Mouse (Mus musculus) hindbrain, embryonic 10.5 days (tissue): ENCODE results near the gene Rgs19. TPM values are rescaled to one million over a fixed set of nuclear protein-coding genes. Genes with fewer than 3 reads are reported as not detected.

Source experiments
- DNase-seq: peaks from one replicate; pipeline ENCODE4 v3.0.0-alpha.2; 2017; ENCODE audit warnings: low spot score
- H3K27ac ChIP-seq: fragments of 300-500 bp; sonication (generic); 2 replicates; pipeline ENCODE4 v1.5.1; 2016; ENCODE audit warnings: mild to moderate bottlenecking, moderate library complexity
- H3K27me3 ChIP-seq: fragments of 300-500 bp; sonication (generic); 2 replicates; pipeline ENCODE4 v1.6.1; 2016; ENCODE audit warnings: mild to moderate bottlenecking; ENCODE audit not compliant: poor library complexity, insufficient read depth, severe bottlenecking
- H3K36me3 ChIP-seq: fragments of 300-500 bp; sonication (generic); 2 replicates; pipeline ENCODE4 v1.6.1; 2016; ENCODE audit warnings: mild to moderate bottlenecking, moderate library complexity
- H3K4me1 ChIP-seq: fragments of 300-500 bp; sonication (generic); replicated peaks from 2 replicates; pipeline ENCODE4 v1.6.1; 2016; ENCODE audit warnings: mild to moderate bottlenecking
- H3K4me3 ChIP-seq: fragments of 300-500 bp; sonication (generic); 2 replicates; pipeline ENCODE4 v1.5.1; 2016; ENCODE audit warnings: mild to moderate bottlenecking, moderate library complexity
- H3K9me3 ChIP-seq: fragments of 300-500 bp; sonication (generic); 2 replicates; pipeline ENCODE4 v1.6.1; 2016; ENCODE audit warnings: mild to moderate bottlenecking, moderate library complexity
- WGBS: fragments of 180-500 bp; shearing (Covaris S2); methylation state at CpG from one replicate; pipeline ENCODE4 v1.1.7; 2016; 5-methylcytosine and 5-hydroxymethylcytosine counted together
- polyA plus RNA-seq: library from polyadenylated mRNA; unstranded; fragments of >200 nt; fragmentation: Nextera tagmentation; extraction: Ambion mirVana; gene quantifications from 2 replicates; pipeline ENCODE4 v1.2.1, GENCODE M21; 2016

Rgs19 gene
- polyA plus RNA-seq, 1 experiment from 2014 or later: 69.1 TPM

GRCm38 (mm10) chr2:181679951-181680715 lies 13.6 kb downstream of the Rgs19 start, which contains the start of gene Tcea2:
Gene Tcea2, plus strand, starts transcription at chr2:181680310.
- H3K27ac ChIP-seq: peak within 1 kb of the TSS; percentile 91
- H3K9me3 ChIP-seq: no peaks in the 10 kb centered on the region
- WGBS: under 1% methylated on average over 69 of the region's 69 CpGs
- peaks cover 47% of the 10 kb centered on the region for H3K4me1 ChIP-seq
- H3K36me3 ChIP-seq: 0 out of 2 replicates have a peak, but pooled peaks cover 8% of the 10 kb centered on the region
- 0 out of 2 replicates have a peak, but pooled peaks cover 6% of the 10 kb centered on the region for H3K27me3 ChIP-seq
- DNase-seq: peak; percentile 82
- H3K4me3 ChIP-seq: peak within 1 kb of the TSS; percentile 65

GRCm38 (mm10) chr2:181678780-181679179 lies 15.0 kb downstream of the Rgs19 start:
- no peak overlapping the region for H3K4me3 ChIP-seq
- H3K9me3 ChIP-seq: no peaks in the 10 kb centered on the region
- no peaks in the 10 kb centered on the region for H3K36me3 ChIP-seq
- H3K27ac ChIP-seq: no peak overlapping the region
- DNase-seq: peak; percentile 74
- 50% methylated on average over 1 of the region's 1 CpGs for WGBS
- peaks cover 16% of the 10 kb centered on the region for H3K27me3 ChIP-seq
- peaks cover 60% of the 10 kb centered on the region for H3K4me1 ChIP-seq

- Histone ChIP-seq H3K9me3 (no peaks in the 10 kb centered on the region), H3K4me1 (peaks cover 70% of the 10 kb centered on the region), H3K4me3 (no peak overlapping the region), H3K36me3 (no peaks in the 10 kb centered on the region), H3K27ac (peak overlapping the region; percentile 86), H3K27me3 (peaks cover 27% of the 10 kb centered on the region)
- no peak for DNase-seq
- WGBS: 53% methylated on average over 3 of the region's 3 CpGs
These were observed 16.1 kb downstream of the Rgs19 start for GRCm38 (mm10) chr2:181677755-181678098.

GRCm38 (mm10) chr2:181677096-181677754 lies 16.6 kb downstream of the Rgs19 start:
- no peak for DNase-seq

GRCm38 (mm10) chr2:181676424-181676823 lies 17.4 kb downstream of the Rgs19 start:
- 27% methylated on average over 2 of the region's 2 CpGs for WGBS
- DNase-seq: peak; percentile 42
- Histone ChIP-seq H3K4me3 (no peak overlapping the region), H3K27ac (peak overlapping the region; percentile 86), H3K36me3 (no peaks in the 10 kb centered on the region), H3K9me3 (no peaks in the 10 kb centered on the region), H3K27me3 (peaks cover 40% of the 10 kb centered on the region), H3K4me1 (peaks cover 78% of the 10 kb centered on the region)

More at GRCm38 (mm10) chr2:181677096-181677754, 16.6 kb downstream of the Rgs19 start:
- peaks cover 32% of the 10 kb centered on the region for H3K27me3 ChIP-seq
- WGBS: 54% methylated on average over 5 of the region's 5 CpGs
- H3K27ac ChIP-seq: peak overlapping the region; percentile 86
- H3K9me3 ChIP-seq: no peaks in the 10 kb centered on the region
- H3K36me3 ChIP-seq: no peaks in the 10 kb centered on the region
- no peak overlapping the region for H3K4me3 ChIP-seq
- H3K4me1 ChIP-seq: peaks cover 74% of the 10 kb centered on the region

GRCm38 (mm10) chr2:181675454-181675853 lies 18.3 kb downstream of the Rgs19 start:
- peak overlapping the region; percentile 39 for H3K4me3 ChIP-seq
- H3K36me3 ChIP-seq: no peaks in the 10 kb centered on the region
- H3K27ac ChIP-seq: peak overlapping the region; percentile 86
- H3K4me1 ChIP-seq: peaks cover 78% of the 10 kb centered on the region
- peak; percentile 74 for DNase-seq
- H3K9me3 ChIP-seq: no peaks in the 10 kb centered on the region
- WGBS: under 1% methylated on average over 14 of the region's 14 CpGs
- peaks cover 44% of the 10 kb centered on the region for H3K27me3 ChIP-seq

GRCm38 (mm10) chr2:181674934-181675333 lies 18.8 kb downstream of the Rgs19 start:
- 75% methylated on average over 4 of the region's 4 CpGs for WGBS
- no peaks in the 10 kb centered on the region for H3K9me3 ChIP-seq
- no peaks in the 10 kb centered on the region for H3K36me3 ChIP-seq
- H3K4me1 ChIP-seq: peaks cover 80% of the 10 kb centered on the region
- H3K4me3 ChIP-seq: no peak overlapping the region
- no peak for DNase-seq
- peak overlapping the region; percentile 86; the same call in 1 of the 2 replicates for H3K27ac ChIP-seq
- H3K27me3 ChIP-seq: peaks cover 49% of the 10 kb centered on the region

- DNase-seq: peak; percentile 55
- Histone ChIP-seq H3K4me1 (peaks cover 70% of the 10 kb centered on the region), H3K9me3 (no peaks in the 10 kb centered on the region), H3K27ac (peak overlapping the region; percentile 1; the same call in 1 of the 2 replicates), H3K36me3 (no peaks in the 10 kb centered on the region), H3K4me3 (no peak overlapping the region), H3K27me3 (peaks cover 63% of the 10 kb centered on the region)
- 50% methylated on average over 1 of the region's 1 CpGs for WGBS
These were observed 20.3 kb downstream of the Rgs19 start for GRCm38 (mm10) chr2:181673501-181673900.

- DNase-seq: no peak
- Histone ChIP-seq H3K27ac (no peak overlapping the region), H3K4me1 (peaks cover 66% of the 10 kb centered on the region), H3K9me3 (no peaks in the 10 kb centered on the region), H3K4me3 (peak overlapping the region; percentile 54; the same call in 1 of the 2 replicates), H3K27me3 (peaks cover 78% of the 10 kb centered on the region), H3K36me3 (no peaks in the 10 kb centered on the region)
- WGBS: 25% methylated on average over 7 of the region's 7 CpGs
These were observed 21.8 kb downstream of the Rgs19 start for GRCm38 (mm10) chr2:181671984-181672383.

- H3K36me3 ChIP-seq: no peaks in the 10 kb centered on the region
- H3K4me1 ChIP-seq: peaks cover 59% of the 10 kb centered on the region
- peak within 1 kb of the TSS; percentile 70 for H3K27ac ChIP-seq
- H3K9me3 ChIP-seq: no peaks in the 10 kb centered on the region
- WGBS: under 1% methylated on average over 43 of the region's 43 CpGs
- H3K4me3 ChIP-seq: peak within 1 kb of the TSS; percentile 54
- H3K27me3 ChIP-seq: peaks cover 78% of the 10 kb centered on the region
- DNase-seq: peak; percentile 54
These were observed 22.5 kb downstream of the Rgs19 start, which contains the start of gene Sox18 for GRCm38 (mm10) chr2:181671326-181671725. Gene Sox18, minus strand, starts transcription at chr2:181671640.

GRCm38 (mm10) chr2:181670913-181671311 lies 22.9 kb downstream of the Rgs19 start:
- peak overlapping the region; percentile 70 for H3K27ac ChIP-seq
- no peaks in the 10 kb centered on the region for H3K9me3 ChIP-seq
- H3K27me3 ChIP-seq: peaks cover 78% of the 10 kb centered on the region

GRCm38 (mm10) chr2:181670285-181670912 lies 23.4 kb downstream of the Rgs19 start:
- peak overlapping the region; percentile 36 for H3K27ac ChIP-seq
- H3K9me3 ChIP-seq: no peaks in the 10 kb centered on the region
- peaks cover 78% of the 10 kb centered on the region for H3K27me3 ChIP-seq
- DNase-seq: peak; percentile 51
- peak overlapping the region; percentile 54 for H3K4me3 ChIP-seq
- H3K4me1 ChIP-seq: peaks cover 50% of the 10 kb centered on the region
- H3K36me3 ChIP-seq: no peaks in the 10 kb centered on the region
- WGBS: 3% methylated on average over 56 of the region's 56 CpGs

More at GRCm38 (mm10) chr2:181670913-181671311, 22.9 kb downstream of the Rgs19 start:
- H3K36me3 ChIP-seq: no peaks in the 10 kb centered on the region
- 2% methylated on average over 41 of the region's 41 CpGs for WGBS
- DNase-seq: no peak
- H3K4me1 ChIP-seq: peaks cover 55% of the 10 kb centered on the region
- peak overlapping the region; percentile 54 for H3K4me3 ChIP-seq
